Mouse (Mus musculus) midbrain, embryonic 11.5 days (tissue): ENCODE data around the gene Slc38a9. TPM values are rescaled to one million over a fixed set of nuclear protein-coding genes. Genes with fewer than 3 reads are reported as not detected.

ENCODE experiments used
- ATAC-seq: fragments of 200-750 bp; cut with Nextera tagmentation; 2 replicates; pipeline ENCODE4 v1.8.0; 2017; ENCODE audit warnings: moderate TSS enrichment, moderate library complexity; ENCODE audit not compliant: low FRiP score
- DNase-seq: peaks from one replicate; pipeline ENCODE4 v3.0.0; 2015; ENCODE audit warnings: low spot score; ENCODE audit errors: missing footprints
- H3K27ac ChIP-seq: fragments of 300-500 bp; sonication (generic); 2 replicates; pipeline ENCODE4 v1.5.1; 2014; ENCODE audit warnings: low read depth, low read length
- H3K27me3 ChIP-seq: fragments of 300-500 bp; sonication (generic); 2 replicates; pipeline ENCODE4 v1.6.1; 2014; ENCODE audit warnings: mild to moderate bottlenecking, low read length, moderate library complexity, mixed read lengths; ENCODE audit not compliant: control insufficient read depth, insufficient read depth
- H3K36me3 ChIP-seq: fragments of 300-500 bp; sonication (generic); 2 replicates; pipeline ENCODE4 v1.6.1; 2014; ENCODE audit warnings: mild to moderate bottlenecking, low read length, moderate library complexity, mixed read lengths; ENCODE audit not compliant: control insufficient read depth, insufficient read depth
- H3K4me1 ChIP-seq: fragments of 300-500 bp; sonication (generic); 2 replicates; pipeline ENCODE4 v1.6.1; 2014; ENCODE audit warnings: low read length; ENCODE audit not compliant: control insufficient read depth, insufficient read depth
- H3K4me2 ChIP-seq: fragments of 300-500 bp; sonication (generic); 2 replicates; pipeline ENCODE4 v1.6.1; 2014; ENCODE audit warnings: mild to moderate bottlenecking, moderate library complexity
- H3K4me3 ChIP-seq: fragments of 300-500 bp; sonication (generic); 2 replicates; pipeline ENCODE4 v1.5.1; 2014; ENCODE audit warnings: low read depth, low read length
- H3K9ac ChIP-seq: fragments of 300-500 bp; sonication (generic); 2 replicates; pipeline ENCODE4 v1.6.1; 2014; ENCODE audit warnings: low read length
- H3K9me3 ChIP-seq: fragments of 300-500 bp; sonication (generic); 2 replicates; pipeline ENCODE4 v1.6.1; 2016; ENCODE audit warnings: low read length; ENCODE audit not compliant: control insufficient read depth
- WGBS: fragments of 180-500 bp; shearing (Covaris S2); extraction: QIAGEN DNeasy Blood & Tissue Kit; methylation state at CpG from one replicate; pipeline ENCODE4 v1.1.7; 2014; 5-methylcytosine and 5-hydroxymethylcytosine counted together
- polyA plus RNA-seq: library from polyadenylated mRNA; unstranded; fragments of >200 nt; fragmentation: Nextera tagmentation; extraction: Ambion mirVana; gene quantifications from 2 replicates; pipeline ENCODE4 v1.2.1, GENCODE M21; 2014

Slc38a9 gene
- polyA plus RNA-seq = 19.8 and 20.2 TPM in 2 replicates

GRCm38 (mm10) chr13:112660574-112661381, at the start of gene Slc38a9:
TSS of gene Slc38a9 (plus strand) at chr13:112660751.
- Histone ChIP-seq H3K4me2 (peak within 1 kb of the TSS; percentile 80), H3K27me3 (no peaks in the 10 kb centered on the region), H3K4me3 (peak within 1 kb of the TSS; percentile 72), H3K27ac (no peak within 1 kb of the TSS), H3K9me3 (no peaks in the 10 kb centered on the region), H3K9ac (peak within 1 kb of the TSS; percentile 75), H3K4me1 (peaks cover 4% of the 10 kb centered on the region), H3K36me3 (no peaks in the 10 kb centered on the region)
- peak; percentile 98 for ATAC-seq
- WGBS = under 1% methylated on average over 33 of the region's 33 CpGs
- DNase-seq = peak; percentile 98

- ATAC-seq = no peak
- 90% methylated on average over 3 of the region's 3 CpGs for WGBS
- Histone ChIP-seq H3K4me3 (no peak overlapping the region), H3K27me3 (no peaks in the 10 kb centered on the region), H3K4me1 (no peaks in the 10 kb centered on the region), H3K4me2 (no peak overlapping the region), H3K36me3 (no peaks in the 10 kb centered on the region), H3K27ac (no peak overlapping the region), H3K9me3 (no peaks in the 10 kb centered on the region), H3K9ac (no peak overlapping the region)
- DNase-seq = no peak
Observed at GRCm38 (mm10) chr13:112621592-112621991, 39.0 kb upstream of the Slc38a9 start.

GRCm38 (mm10) chr13:112623656-112624055, 36.9 kb upstream of the Slc38a9 start:
- no peaks in the 10 kb centered on the region for H3K27me3 ChIP-seq
- no peak for ATAC-seq
- no peaks in the 10 kb centered on the region for H3K4me1 ChIP-seq
- no peak overlapping the region for H3K4me3 ChIP-seq
- no peaks in the 10 kb centered on the region for H3K36me3 ChIP-seq
- 61% methylated on average over 7 of the region's 7 CpGs for WGBS
- H3K9me3 ChIP-seq = no peaks in the 10 kb centered on the region
- no peak overlapping the region for H3K9ac ChIP-seq
- no peak overlapping the region for H3K27ac ChIP-seq
- no peak for DNase-seq
- no peak overlapping the region for H3K4me2 ChIP-seq

DNA sequence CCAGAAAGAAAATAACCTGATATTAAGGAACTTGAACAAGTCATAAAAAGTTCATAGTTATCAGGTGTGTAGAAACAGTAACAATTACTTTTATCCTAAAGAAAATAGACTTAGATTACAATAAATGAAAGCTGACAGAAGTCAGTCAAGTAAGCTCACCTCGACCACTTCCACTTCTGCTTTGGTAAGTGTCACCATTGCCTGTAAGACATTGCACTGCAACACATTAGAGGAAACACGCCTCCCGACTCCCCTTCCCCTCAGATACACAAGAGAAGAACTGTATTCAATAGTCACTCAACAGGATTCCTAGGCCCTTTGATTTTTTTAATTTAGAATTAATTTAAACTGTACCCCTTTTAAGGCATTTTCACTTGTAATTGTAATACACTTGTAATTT, 35.9 kb upstream of the Slc38a9 start:
- DNase-seq (no peak), ATAC-seq (no peak)
- H3K36me3 ChIP-seq = no peaks in the 10 kb centered on the region
- 78% methylated on average over 3 of the region's 3 CpGs for WGBS
- H3K4me3 ChIP-seq = no peak overlapping the region
- no peaks in the 10 kb centered on the region for H3K9me3 ChIP-seq
- no peak overlapping the region for H3K4me2 ChIP-seq
- no peaks in the 10 kb centered on the region for H3K4me1 ChIP-seq
- H3K27ac ChIP-seq = no peak overlapping the region
- no peak overlapping the region for H3K9ac ChIP-seq
- no peaks in the 10 kb centered on the region for H3K27me3 ChIP-seq

- H3K9me3 ChIP-seq = no peaks in the 10 kb centered on the region
- H3K27ac ChIP-seq = no peak overlapping the region
- no peaks in the 10 kb centered on the region for H3K4me1 ChIP-seq
- no peak overlapping the region for H3K4me3 ChIP-seq
- ATAC-seq = no peak
- DNase-seq = no peak
- H3K9ac ChIP-seq = no peak overlapping the region
- no peak overlapping the region for H3K4me2 ChIP-seq
- H3K36me3 ChIP-seq = no peaks in the 10 kb centered on the region
- no peaks in the 10 kb centered on the region for H3K27me3 ChIP-seq
Observed at GRCm38 (mm10) chr13:112625566-112625965, 35.0 kb upstream of the Slc38a9 start.

GRCm38 (mm10) chr13:112635174-112635837, 25.2 kb upstream of the Slc38a9 start:
- Histone ChIP-seq H3K4me1 (no peaks in the 10 kb centered on the region), H3K27ac (no peak overlapping the region), H3K4me2 (no peak overlapping the region), H3K27me3 (no peaks in the 10 kb centered on the region), H3K9me3 (no peaks in the 10 kb centered on the region), H3K9ac (no peak overlapping the region), H3K4me3 (no peak overlapping the region), H3K36me3 (no peaks in the 10 kb centered on the region)
- no peak for ATAC-seq
- WGBS = 67% methylated on average over 7 of the region's 7 CpGs
- no peak for DNase-seq

GRCm38 (mm10) chr13:112636498-112636897, 24.1 kb upstream of the Slc38a9 start:
- H3K4me1 ChIP-seq = no peaks in the 10 kb centered on the region
- ATAC-seq = no peak
- no peak for DNase-seq
- no peak overlapping the region for H3K9ac ChIP-seq
- no peaks in the 10 kb centered on the region for H3K27me3 ChIP-seq
- 40% methylated on average over 3 of the region's 3 CpGs for WGBS
- no peak overlapping the region for H3K27ac ChIP-seq
- H3K4me3 ChIP-seq = no peak overlapping the region
- H3K9me3 ChIP-seq = no peaks in the 10 kb centered on the region
- no peaks in the 10 kb centered on the region for H3K36me3 ChIP-seq
- H3K4me2 ChIP-seq = no peak overlapping the region

DNA sequence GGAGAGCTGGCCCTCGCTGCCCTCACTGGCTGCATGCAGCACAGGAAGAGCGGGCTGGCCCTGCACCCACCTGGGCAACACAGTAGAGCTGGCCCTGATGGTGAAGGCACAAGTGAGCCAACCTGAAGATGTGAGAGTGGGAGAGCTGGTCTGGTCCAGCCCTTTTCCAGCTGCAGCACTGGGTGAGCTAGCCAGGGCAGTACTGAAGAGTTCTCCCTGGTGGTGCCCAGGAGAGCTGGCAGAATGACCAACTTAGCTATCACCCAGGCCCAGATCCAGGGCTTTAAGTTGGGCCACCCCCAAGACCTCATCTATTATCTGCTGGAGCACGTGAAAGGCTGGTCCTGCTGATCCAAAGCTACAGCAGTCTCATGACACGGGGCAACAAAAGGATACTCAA, 21.4 kb upstream of the Slc38a9 start:
- no peaks in the 10 kb centered on the region for H3K27me3 ChIP-seq
- 68% methylated on average over 4 of the region's 4 CpGs for WGBS
- no peaks in the 10 kb centered on the region for H3K36me3 ChIP-seq
- no peak overlapping the region for H3K4me3 ChIP-seq
- H3K9ac ChIP-seq = no peak overlapping the region
- DNase-seq = no peak
- no peaks in the 10 kb centered on the region for H3K9me3 ChIP-seq
- no peak overlapping the region for H3K27ac ChIP-seq
- H3K4me2 ChIP-seq = no peak overlapping the region
- no peak for ATAC-seq
- H3K4me1 ChIP-seq = no peaks in the 10 kb centered on the region

DNA sequence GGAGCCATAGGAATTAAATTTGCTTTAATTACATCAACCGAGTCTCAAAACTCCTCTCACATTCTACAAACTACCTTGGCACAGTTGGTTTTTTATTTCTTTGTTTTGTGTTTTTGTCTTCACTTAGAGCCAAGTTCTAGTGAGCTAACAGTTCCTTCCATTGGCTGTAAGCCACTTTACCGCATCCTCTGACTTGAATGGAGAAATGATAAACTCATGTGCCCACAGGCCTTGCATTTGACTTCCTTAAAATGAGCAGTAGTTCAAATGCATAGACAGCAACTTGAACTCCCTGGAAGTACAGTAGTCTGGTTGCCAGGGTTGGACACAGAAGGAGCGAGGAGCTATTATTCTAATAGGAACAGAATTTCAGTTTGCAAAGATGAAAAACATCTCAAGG, 17.7 kb upstream of the Slc38a9 start:
- 91% methylated on average over 3 of the region's 3 CpGs for WGBS
- Histone ChIP-seq H3K9me3 (no peaks in the 10 kb centered on the region), H3K9ac (no peak overlapping the region), H3K27ac (no peak overlapping the region), H3K4me2 (no peak overlapping the region), H3K36me3 (no peaks in the 10 kb centered on the region), H3K4me3 (no peak overlapping the region), H3K4me1 (no peaks in the 10 kb centered on the region), H3K27me3 (no peaks in the 10 kb centered on the region)
- no peak for ATAC-seq
- DNase-seq = no peak
